9 mouse cellular contexts compared by ENCODE assay signal in the genomic region with DNA sequence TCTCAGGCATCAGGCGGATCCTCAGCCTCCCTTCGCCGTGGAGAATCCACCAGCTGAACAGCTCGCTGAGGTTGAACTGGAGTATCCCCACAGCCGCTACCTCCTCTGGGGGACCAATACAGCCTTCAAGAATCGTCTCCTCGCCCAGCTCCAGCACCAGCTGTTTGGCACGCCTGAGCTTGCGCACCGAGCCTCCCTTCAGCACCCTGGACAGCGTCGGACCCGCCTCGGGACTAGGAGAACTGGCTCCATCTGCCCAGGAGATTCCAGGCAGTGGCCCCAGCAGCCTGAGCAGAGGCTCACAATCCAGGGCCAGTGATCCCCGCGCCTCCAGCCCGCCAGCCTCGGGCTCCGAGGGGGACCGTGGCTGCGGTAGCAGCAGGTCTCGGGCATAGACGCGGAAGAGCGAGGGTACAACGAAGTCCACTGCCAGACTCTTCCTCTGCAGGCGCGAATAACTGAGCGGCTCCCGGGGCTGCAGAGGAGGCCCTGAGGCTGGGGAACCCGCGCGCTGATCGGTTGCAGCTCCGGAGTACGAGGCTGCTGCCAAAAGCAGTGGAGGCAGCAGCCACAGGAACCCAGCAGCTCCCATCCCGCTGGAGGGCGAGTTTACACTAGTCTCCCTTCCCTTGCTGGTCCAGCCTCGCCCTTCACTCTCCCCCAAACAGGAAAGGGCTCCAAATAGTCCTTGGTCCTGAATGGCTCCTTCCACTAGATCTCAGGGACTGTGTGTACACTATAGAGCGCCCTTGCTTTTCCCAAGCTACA. TPM values are rescaled to one million over a fixed set of nuclear protein-coding genes. Genes with fewer than 3 reads are reported as not detected.
DNase-seq lines count a peak whose midpoint lies in the region; ATAC-seq lines count a peak whose summit lies in the region.
"Had no signal": no experiment of that assay in that cellular context is flagged by ENCODE, and none has a peak within 500 bp of the region (broad histone marks: within the 10 kb centered on the region; RNA-seq: fewer than 3 reads in every experiment).

No protein-coding gene starts in this region.

- peak overlapping the region; percentile 50 for H3K4me3 ChIP-seq in hindbrain, embryonic 15.5 days
- H3K4me3 ChIP-seq: erythroblast, embryonic 14.5 days had no signal

- peak; percentile 79 for ATAC-seq in common myeloid progenitor, adult 5-6 weeks (replicated peaks; ENCODE audit: low read depth, poor library complexity, severe bottlenecking)
- ATAC-seq in hindbrain, embryonic 15.5 days (ENCODE audit: low FRiP score, low read depth): peak; percentile 39; the same call in 1 of the 2 replicates

- WGBS in hindbrain, embryonic 15.5 days: 1% methylated on average over 40 of the region's 40 CpGs

- DNase-seq in ZHBTc4 (ENCODE audit: low read depth, low spot score): peak; percentile 92
- peak; percentile 88 for DNase-seq in gastrocnemius, postnatal 10 days
- peak; percentile 16 for DNase-seq in left cerebral cortex, adult 11 months (ENCODE audit: low spot score)
- peak; percentile 70 for DNase-seq in lung, postnatal 36 days
- peak; percentile 22 for DNase-seq in right cerebral cortex, adult 18-20 months
- DNase-seq in urinary bladder, postnatal 36 days (ENCODE audit: low spot score in 2 of 2): peak; percentile 70 to 80

- H3K4me2 ChIP-seq in hindbrain, embryonic 15.5 days: peak overlapping the region; percentile 87

- no peaks in the 10 kb centered on the region for H3K36me3 ChIP-seq in hindbrain, embryonic 15.5 days

- H3K9me3 ChIP-seq in hindbrain, embryonic 15.5 days: no peaks in the 10 kb centered on the region

- peaks cover 28% of the 10 kb centered on the region for H3K4me1 ChIP-seq in hindbrain, embryonic 15.5 days (replicated peaks)

- H3K9ac ChIP-seq in hindbrain, embryonic 15.5 days: peak overlapping the region; percentile 44

- no peak overlapping the region for H3K27ac ChIP-seq in hindbrain, embryonic 15.5 days (replicated peaks)

- peaks cover 8% of the 10 kb centered on the region for H3K27me3 ChIP-seq in hindbrain, embryonic 15.5 days

RNA-seq across cellular contexts. Expression of gene Alk, which starts 1.1 kb away (rescaled TPM):
- total RNA-seq in common myeloid progenitor, adult 5-6 weeks (2017): not detected in 2 replicates
- under 1 TPM; 0.54 to 0.63 TPM for total RNA-seq in gastrocnemius, postnatal 10 days (2021)
- 5.1 and 5.5 TPM in 2 replicates for polyA plus RNA-seq in hindbrain, embryonic 15.5 days (2015; fragmentation: Nextera tagmentation; extraction: Ambion mirVana)
- polyA plus RNA-seq: erythroblast, embryonic 14.5 days had no signal

Comparison
In these comparisons a context has a peak if more than half of its experiments do, and no peak if none do; other contexts are left out.
1. DNase-seq: peak in every context shown above with its lines; median percentile 92 in ZHBTc4; 88 in gastrocnemius, postnatal 10 days; 75 in urinary bladder, postnatal 36 days; 70 in lung, postnatal 36 days; 22 in right cerebral cortex, adult 18-20 months; 16 in left cerebral cortex, adult 11 months.